Mouse (Mus musculus) ES-Bruce4 (cell line): ENCODE measurements around the gene Naa60.

Experiments used
- CTCF ChIP-seq: IDR thresholded peaks from one replicate; pipeline ENCODE4 v1.8.1; 2011; ENCODE audit warnings: low read depth, low read length
- EP300 ChIP-seq: IDR thresholded peaks from 2 replicates; pipeline ENCODE4 v1.6.1; 2011; ENCODE audit warnings: low read depth, low read length; ENCODE audit not compliant: insufficient read depth

GRCm38 (mm10) chr16:3951141-3951540 is 79.0 kb downstream of the Naa60 start:
- TF ChIP-seq EP300 (no peak), CTCF (no peak)
